Mouse (Mus musculus): ENCODE results near the gene Bivm. TPM values are rescaled to one million over a fixed set of nuclear protein-coding genes. Genes with fewer than 3 reads are reported as not detected.

Gene Bivm
- total RNA-seq, 4 experiments from 2014 or later = 29.7 to 47.3 (median 36.8) TPM

DNA sequence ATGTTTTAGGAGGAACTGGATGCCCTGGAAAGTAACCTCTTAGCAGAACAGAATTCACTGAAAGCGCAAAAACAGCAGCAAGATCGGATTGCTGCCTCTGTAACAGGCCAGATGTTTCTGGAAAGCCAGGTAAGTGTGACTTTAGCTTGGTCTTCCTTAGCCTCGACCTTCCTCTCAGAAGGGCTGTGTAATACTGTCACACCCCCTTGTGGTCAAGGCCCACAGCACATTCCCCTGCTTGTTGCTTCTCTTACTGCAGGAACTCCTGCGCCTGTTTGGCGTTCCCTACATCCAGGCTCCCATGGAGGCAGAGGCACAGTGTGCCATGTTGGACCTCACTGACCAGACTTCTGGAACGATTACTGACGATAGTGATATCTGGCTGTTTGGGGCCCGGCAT, 55.1 kb downstream of the Bivm start:
- DNase-seq (ENCODE audit: low spot score in 2 of 2) = no peak

GRCm38 (mm10) chr1:44178086-44178485, 59.3 kb downstream of the Bivm start:
- no peak for DNase-seq (ENCODE audit: low spot score in 2 of 2)

- no peak for DNase-seq (ENCODE audit: low spot score in 2 of 2)
Observed at GRCm38 (mm10) chr1:44186396-44186795, 67.6 kb downstream of the Bivm start.

Other genes starting within 250 kb of the Bivm start
- gene Tpp2, start 185.3 kb upstream of the Bivm start, total RNA-seq (2022) = 10 to 100 TPM; 50.9 to 54.9 (median 51.3) TPM
- gene Mettl21c, start 98.9 kb upstream of the Bivm start, total RNA-seq (2022) = under 1 TPM in 2 of 4 experiments, not detected in 2; 0.12 to 0.25 TPM
- not detected for gene Gm8251, start 57.0 kb upstream of the Bivm start, total RNA-seq (2022)
- gene Tex30, start 16.5 kb upstream of the Bivm start, total RNA-seq (2022) = 1 to 10 TPM; 6.7 to 8.2 (median 7.4) TPM
- gene Kdelc1, start 149 bp upstream of the Bivm start, total RNA-seq (2022) = 10 to 100 TPM in 2 of 4 experiments, 1 to 10 TPM in 2; 9.4 to 10.6 (median 10.1) TPM
- 10 to 100 TPM; 19.7 to 22.8 (median 21.5) TPM for gene Ercc5, start 28.8 kb downstream of the Bivm start, total RNA-seq (2022)
- not detected for gene Mettl21e, start 100.0 kb downstream of the Bivm start, total RNA-seq (2022)

All from layer of hippocampus, adult 8-10 months (tissue).